Mouse (Mus musculus): Measurements from ENCODE around the gene Bmp7. TPM values are rescaled to one million over a fixed set of nuclear protein-coding genes. Genes with fewer than 3 reads are reported as not detected.
A peak's percentile ranks its signal among the peaks of the same experiment; 100 is the strongest.

Gene Bmp7
- total RNA-seq, 2 experiments from 2014 or later = 1.1 to 1.2 TPM

DNA sequence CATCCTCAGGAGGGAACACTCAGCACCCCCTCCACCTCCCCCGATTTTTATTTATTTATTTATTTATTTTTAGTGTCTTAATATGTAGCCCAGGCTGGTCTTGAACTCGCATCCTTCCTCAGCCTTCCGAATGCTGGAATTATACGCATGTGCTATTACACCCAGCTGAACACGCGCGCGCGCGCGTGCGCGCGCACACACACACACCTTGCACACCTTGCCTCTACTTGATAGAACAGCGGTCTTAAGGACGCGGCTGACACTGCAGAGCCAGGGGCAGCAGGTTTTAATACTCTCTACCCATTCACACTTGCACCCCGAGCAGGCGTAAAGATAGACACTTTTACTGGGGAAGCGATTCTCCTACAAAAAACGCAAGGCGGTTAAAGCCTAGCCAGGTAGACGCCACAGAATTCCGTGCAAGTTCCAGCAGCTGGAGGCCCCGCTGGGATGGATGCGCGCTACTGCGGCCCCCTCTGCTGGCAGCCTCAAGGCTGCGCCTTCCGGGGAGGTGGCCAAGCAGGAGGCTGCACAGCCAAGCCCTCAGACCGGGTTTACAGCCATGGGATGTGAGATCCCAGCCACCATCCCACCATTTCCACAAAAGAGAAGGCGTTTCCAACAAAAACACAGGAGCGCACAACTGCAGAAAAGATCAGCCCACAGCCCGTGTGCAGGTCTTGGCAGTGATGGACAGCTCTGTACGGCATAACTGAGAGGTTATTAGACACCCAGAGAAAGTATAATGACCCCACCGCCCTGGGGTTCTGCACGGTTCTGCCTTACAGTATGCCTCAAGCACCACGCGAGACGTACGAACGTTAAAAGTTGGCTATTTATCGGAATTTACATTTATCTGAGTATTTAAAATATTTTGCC, 115.0 kb downstream of the Bmp7 start:
- intact Hi-C loops (cut with DNase I) = loop anchor here (2.0 kb wide), 1 partner anchor 348 kb away; no protein-coding TSS in a partner anchor
- peak; percentile 43 to 53 for DNase-seq

- no peak for DNase-seq
- intact Hi-C loops (cut with DNase I) = no loop called here
Measured at GRCm38 (mm10) chr2:172818631-172819230, 121.4 kb downstream of the Bmp7 start.

Small RNA genes lying within 50 kb of the gene (microRNA-seq; reads per million reads assigned to microRNA genes)
- 0 reads per million in 2 experiments for gene Gm22773 (ENCODE audit: borderline number of aligned reads in 2 of 2)

Other genes with a start within 250 kb of the Bmp7 start
- not detected for gene Spo11, start 37.4 kb upstream of the Bmp7 start, total RNA-seq (2021)
- gene Rae1, start 59.8 kb upstream of the Bmp7 start, total RNA-seq (2021) = 10 to 100 TPM; 24.0 to 24.7 TPM
- gene Rbm38, start 80.2 kb upstream of the Bmp7 start, total RNA-seq (2021) = 100 to 1,000 TPM; 159 to 209 TPM
- gene Ctcfl, start 179.2 kb upstream of the Bmp7 start, total RNA-seq (2021) = under 1 TPM in 1 of 2 experiments, not detected in 1; 0.14 TPM
- gene Pck1, start 212.7 kb upstream of the Bmp7 start, total RNA-seq (2021) = 10 to 100 TPM in 1 of 2 experiments, 1 to 10 TPM in 1; 3.3 to 26.2 TPM

Data from heart, postnatal 36 days (tissue).